Mouse (Mus musculus): ENCODE data around the gene Gm7168. TPM values are rescaled to one million over a fixed set of nuclear protein-coding genes. Genes with fewer than 3 reads are reported as not detected.

Gm7168 gene
- polyA plus RNA-seq (2017; shearing (Covaris generic)): not detected

GRCm38 (mm10) chr17:13948073-13948472 is at the start of gene Gm7168:
Gm7168 (plus strand) TSS chr17:13948373.

Other genes starting within 250 kb of the Gm7168 start
- gene Afdn, start 187.8 kb upstream of the Gm7168 start, polyA plus RNA-seq (2017; shearing (Covaris generic)): 10 to 100 TPM in 1 of 2 experiments, 1 to 10 TPM in 1; 5.0 to 19.2 TPM
- gene Tcte2, start 186.5 kb upstream of the Gm7168 start, polyA plus RNA-seq (2017; shearing (Covaris generic)): under 1 TPM in 1 of 2 experiments, not detected in 1; 0.54 TPM
- gene Gm7356, start 55.3 kb downstream of the Gm7168 start, polyA plus RNA-seq (2017; shearing (Covaris generic)): not detected
- not detected for gene Gm7358, start 111.2 kb downstream of the Gm7168 start, polyA plus RNA-seq (2017; shearing (Covaris generic))

Data from activated CD4-positive, CD25-positive, alpha-beta regulatory T cell (primary cell).